Mouse (Mus musculus) liver, adult 2 months (tissue): ENCODE data around the gene Zfr2.

Experiments
- CTCF ChIP-seq: fragments of 200-500 bp; IDR thresholded peaks from 2 replicates; pipeline ENCODE4 v1.5.1; 2011; ENCODE audit warnings: low read depth, low read length, control low read depth
- POLR2A ChIP-seq: fragments of 200-500 bp; IDR thresholded peaks from 2 replicates; pipeline ENCODE4 v1.6.1; 2011; ENCODE audit warnings: low read length, control low read depth; ENCODE audit not compliant: insufficient read depth; ENCODE audit errors: extremely low read depth

DNA sequence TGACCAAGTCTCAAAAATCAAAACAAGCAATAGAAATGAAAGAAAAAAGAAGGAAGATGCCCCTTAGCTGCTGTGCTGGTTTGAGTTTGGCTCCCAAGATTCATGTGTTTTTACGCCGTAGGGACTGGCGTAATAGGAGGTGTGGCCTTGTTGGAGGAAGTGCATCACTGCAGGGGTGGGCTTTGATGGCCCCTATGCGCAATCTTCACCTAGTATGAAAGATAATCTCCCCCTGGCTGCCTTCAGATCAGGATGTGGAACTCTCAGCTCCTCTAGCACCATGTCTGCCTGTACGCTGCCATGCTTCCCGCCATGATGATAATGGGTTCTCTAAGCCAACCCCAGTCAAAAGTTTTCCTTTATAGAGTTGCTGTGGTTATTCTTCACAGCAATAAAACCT, 16.7 kb upstream of the Zfr2 start:
- TF ChIP-seq POLR2A (no peak), CTCF (no peak)
